Mouse (Mus musculus): ENCODE measurements around the gene Wbp11.

The Wbp11 gene

GRCm38 (mm10) chr6:136803093-136803738, 24.8 kb downstream of the Wbp11 start:
- no peak for DNase-seq (ENCODE audit: low spot score)

GRCm38 (mm10) chr6:136801274-136801673, 26.8 kb downstream of the Wbp11 start:
- no peak for DNase-seq (ENCODE audit: low spot score)

- DNase-seq (ENCODE audit: low spot score) = no peak
Observed at GRCm38 (mm10) chr6:136800710-136801109, 27.3 kb downstream of the Wbp11 start.

- peak; percentile 54 for DNase-seq (ENCODE audit: low spot score)
Observed at GRCm38 (mm10) chr6:136797874-136798693, 29.9 kb downstream of the Wbp11 start.

GRCm38 (mm10) chr6:136795850-136796249, 32.2 kb downstream of the Wbp11 start:
- DNase-seq (ENCODE audit: low spot score) = no peak

- no peak for DNase-seq (ENCODE audit: low spot score)
Observed at GRCm38 (mm10) chr6:136795110-136795509, 32.9 kb downstream of the Wbp11 start.

GRCm38 (mm10) chr6:136793831-136794525, 34.1 kb downstream of the Wbp11 start:
- no peak for DNase-seq (ENCODE audit: low spot score)

- no peak for DNase-seq (ENCODE audit: low spot score)
Observed at GRCm38 (mm10) chr6:136792884-136793758, 34.9 kb downstream of the Wbp11 start.

- no peak for DNase-seq (ENCODE audit: low spot score)
Observed at GRCm38 (mm10) chr6:136789391-136789971, 38.6 kb downstream of the Wbp11 start.

GRCm38 (mm10) chr6:136782761-136783160, 45.3 kb downstream of the Wbp11 start:
- DNase-seq (ENCODE audit: low spot score) = no peak

- DNase-seq (ENCODE audit: low spot score) = no peak
Observed at GRCm38 (mm10) chr6:136782146-136782545, 45.9 kb downstream of the Wbp11 start.

- DNase-seq (ENCODE audit: low spot score) = no peak
Observed at GRCm38 (mm10) chr6:136781377-136781986, 46.6 kb downstream of the Wbp11 start, which contains the start of gene Gucy2c. Gucy2c (minus strand) TSS chr6:136781765.

- DNase-seq (ENCODE audit: low spot score) = no peak
Observed at GRCm38 (mm10) chr6:136776392-136776791, 51.6 kb downstream of the Wbp11 start.

- no peak for DNase-seq (ENCODE audit: low spot score)
Observed at GRCm38 (mm10) chr6:136769859-136770258, 58.2 kb downstream of the Wbp11 start.

- no peak for DNase-seq (ENCODE audit: low spot score)
Observed at GRCm38 (mm10) chr6:136769143-136769542, 58.9 kb downstream of the Wbp11 start.

- no peak for DNase-seq (ENCODE audit: low spot score)
Observed at GRCm38 (mm10) chr6:136763912-136764311, 64.1 kb downstream of the Wbp11 start.

Measured in spleen, adult 12 weeks (tissue).